Mouse (Mus musculus) CD8-positive naive resting alpha-beta T cell, adult 2 months (primary cell): ENCODE data around the gene Car9.
"Not testable (repeated sequence)": the region's sequence is repeated elsewhere in the genome, so short reads cannot be mapped to it uniquely, and the experiment has no call there.

Experiments used
- DNase-seq, 2 experiments: peaks; one replicate each; pipeline ENCODE4 v3.0.0; 2022; ENCODE audit warnings: low read depth in 2 of 2, low spot score in 2 of 2

Car9 gene

DNA sequence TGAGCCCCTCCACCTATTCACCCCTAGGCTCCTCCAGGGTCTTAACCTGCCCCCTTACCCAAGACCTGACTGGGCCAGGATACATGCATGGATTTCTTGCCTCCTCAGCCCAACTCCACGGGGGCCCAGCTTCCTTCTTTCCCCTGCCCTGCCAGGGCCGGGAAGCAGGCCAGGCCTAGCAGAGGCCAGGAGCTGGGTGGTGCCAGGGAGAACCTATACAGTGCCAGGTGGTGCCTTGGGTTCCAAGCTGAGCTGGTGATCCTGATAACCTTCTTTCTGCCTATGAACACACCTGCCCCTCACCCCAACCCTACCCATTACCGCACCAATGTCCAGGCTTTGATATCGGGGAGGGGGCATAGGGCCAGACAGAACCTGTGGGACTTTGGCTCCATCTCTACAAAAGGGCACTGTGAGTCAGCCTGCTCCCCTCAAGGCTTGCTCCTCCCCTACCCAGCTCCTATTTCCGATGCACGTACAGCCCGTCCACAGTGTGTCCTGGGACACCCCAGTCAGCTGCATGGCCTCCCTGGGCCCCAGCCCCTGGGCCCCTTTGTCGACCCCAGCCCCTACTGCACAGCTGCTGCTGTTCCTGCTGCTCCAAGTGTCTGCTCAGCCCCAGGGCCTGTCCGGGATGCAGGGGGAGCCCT is at the start of gene Car9:
TSS of gene Car9 (plus strand) at position 431 of the 650 bp plus-strand sequence.
- DNase-seq: no peak

DNA sequence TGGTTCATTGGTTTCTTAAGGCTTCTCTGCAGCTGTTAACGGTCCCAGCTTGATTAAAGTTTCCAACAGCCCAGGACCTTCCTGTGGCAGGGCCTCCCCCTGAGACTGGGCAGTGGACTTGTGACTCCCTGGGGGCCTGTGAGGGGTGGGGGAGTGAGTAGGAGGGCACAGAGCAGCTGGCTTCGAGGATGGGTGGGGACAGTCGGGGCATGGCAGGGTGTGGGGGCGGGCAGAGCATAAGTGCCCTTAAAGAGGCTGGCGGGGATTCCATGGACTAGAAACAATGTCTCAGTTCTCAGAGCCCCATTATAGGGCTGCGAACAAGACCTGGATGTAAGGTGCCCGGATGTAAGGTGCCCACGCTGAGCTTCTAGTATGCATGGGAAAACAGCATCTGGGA is 49.6 kb upstream of the Car9 start:
- DNase-seq: no peak

DNA sequence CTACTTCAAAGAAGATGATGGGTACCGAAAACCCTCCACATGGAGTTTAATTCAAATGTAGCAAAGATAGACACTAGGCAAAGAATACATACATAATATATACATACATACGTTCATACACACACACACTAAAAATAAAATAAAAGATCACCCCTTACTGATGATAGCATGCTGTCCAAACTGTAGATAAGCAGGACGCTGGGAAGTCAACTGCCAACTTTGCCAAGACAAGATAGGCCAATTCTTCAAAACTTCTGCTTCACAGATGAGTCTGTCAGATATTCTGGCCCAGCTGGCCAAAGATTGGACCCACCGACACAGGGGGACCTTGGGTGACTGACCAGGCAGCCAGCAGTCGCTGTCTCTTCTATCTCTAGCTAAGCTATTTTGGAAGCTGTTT is 43.7 kb upstream of the Car9 start:
- DNase-seq: no peak

DNA sequence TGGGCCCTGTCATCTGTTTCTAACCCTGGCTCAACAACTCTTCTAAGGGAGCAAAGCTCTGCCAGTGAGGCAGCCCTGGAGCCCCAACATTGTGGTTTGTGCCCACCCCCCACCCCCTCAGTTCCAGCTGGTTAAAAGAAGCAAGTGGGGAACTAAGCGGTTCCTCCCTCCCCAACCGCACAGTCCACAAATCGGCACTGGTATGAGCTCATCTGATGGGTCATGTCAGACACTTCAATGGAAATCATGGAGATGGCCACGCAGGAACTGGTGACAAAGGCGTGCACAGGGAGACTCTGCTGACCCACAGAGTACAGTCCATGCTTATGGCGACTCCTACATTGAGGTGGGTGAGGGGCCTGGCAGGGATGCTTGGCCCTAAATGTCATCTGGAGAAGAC is 40.8 kb upstream of the Car9 start:
- DNase-seq: no peak

DNA sequence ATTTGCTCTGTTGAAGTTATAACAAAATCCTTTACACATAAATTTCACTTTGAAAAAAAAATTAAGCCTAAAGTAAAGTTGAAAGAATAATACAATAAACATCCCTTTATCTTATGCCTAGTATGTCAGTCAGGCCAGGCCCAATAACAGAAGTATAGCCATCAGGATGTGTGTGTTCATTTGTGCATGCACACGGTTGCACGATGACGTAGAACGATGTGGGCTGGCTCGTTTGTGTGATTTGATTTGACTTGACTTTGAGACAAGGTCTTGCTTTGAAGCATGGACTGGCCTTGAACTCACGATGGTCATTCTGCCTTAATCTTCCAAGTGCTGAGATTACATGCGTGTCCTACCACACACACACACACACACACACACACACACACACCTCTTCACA is 39.9 kb upstream of the Car9 start:
- DNase-seq: no peak

DNA sequence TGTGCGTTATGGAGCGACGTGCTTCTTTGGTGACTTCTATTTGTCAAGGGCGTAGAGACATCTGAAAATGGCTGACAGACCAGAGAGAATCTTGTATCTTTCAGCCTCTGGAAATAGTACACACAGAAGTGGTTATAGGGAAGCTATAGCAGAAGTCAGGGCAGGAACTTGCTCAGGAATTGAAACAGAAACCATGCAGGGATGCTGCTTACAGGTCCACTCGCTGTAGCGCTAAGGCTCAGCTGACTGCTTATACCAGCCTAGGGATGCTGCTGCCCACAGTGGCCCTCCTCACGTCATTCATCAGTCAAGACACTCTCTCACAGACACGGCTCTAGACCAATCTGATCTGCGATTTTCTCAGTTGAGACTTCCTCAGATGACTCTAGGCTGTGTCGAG is 36.5 kb upstream of the Car9 start:
- DNase-seq: no peak

DNA sequence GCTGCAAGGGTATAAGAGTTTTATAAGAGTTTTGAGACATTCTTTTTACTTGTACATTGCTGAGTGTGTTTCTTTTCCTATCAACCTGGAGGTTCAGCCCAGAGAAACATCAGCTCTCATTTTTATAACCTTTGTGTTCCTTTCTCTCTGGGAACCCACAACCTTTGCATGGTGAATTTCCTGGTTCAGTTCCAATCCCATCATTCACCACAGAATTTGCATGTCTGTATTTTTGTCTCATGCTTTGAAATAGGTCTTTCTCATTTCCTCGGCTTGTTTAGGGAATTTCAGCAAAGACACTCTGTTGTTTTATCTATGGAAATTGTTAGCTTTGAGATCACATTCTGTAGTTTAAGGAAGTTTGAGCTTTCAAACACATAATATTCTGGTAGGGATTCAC is 33.1 kb upstream of the Car9 start:
- no peak for DNase-seq

DNA sequence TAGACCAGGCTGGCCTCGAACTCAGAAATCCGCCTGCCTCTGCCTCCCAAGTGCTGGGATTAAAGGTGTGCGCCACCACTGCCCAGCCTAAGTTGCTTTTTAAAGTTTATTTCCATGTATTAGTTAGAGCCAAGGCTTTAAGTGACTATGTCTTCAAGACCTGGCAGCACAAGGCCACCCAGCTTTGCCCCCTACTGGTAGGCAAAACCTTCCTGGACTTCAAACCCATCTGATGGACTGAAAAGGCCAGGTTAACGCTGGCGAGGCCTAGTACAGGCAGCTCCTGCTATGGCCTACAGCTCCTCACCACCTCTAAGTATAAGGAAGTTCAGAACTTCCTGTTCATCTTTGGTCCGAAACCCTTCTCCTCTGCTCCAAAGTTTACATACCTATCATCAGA is 30.2 kb upstream of the Car9 start:
- no peak for DNase-seq

DNA sequence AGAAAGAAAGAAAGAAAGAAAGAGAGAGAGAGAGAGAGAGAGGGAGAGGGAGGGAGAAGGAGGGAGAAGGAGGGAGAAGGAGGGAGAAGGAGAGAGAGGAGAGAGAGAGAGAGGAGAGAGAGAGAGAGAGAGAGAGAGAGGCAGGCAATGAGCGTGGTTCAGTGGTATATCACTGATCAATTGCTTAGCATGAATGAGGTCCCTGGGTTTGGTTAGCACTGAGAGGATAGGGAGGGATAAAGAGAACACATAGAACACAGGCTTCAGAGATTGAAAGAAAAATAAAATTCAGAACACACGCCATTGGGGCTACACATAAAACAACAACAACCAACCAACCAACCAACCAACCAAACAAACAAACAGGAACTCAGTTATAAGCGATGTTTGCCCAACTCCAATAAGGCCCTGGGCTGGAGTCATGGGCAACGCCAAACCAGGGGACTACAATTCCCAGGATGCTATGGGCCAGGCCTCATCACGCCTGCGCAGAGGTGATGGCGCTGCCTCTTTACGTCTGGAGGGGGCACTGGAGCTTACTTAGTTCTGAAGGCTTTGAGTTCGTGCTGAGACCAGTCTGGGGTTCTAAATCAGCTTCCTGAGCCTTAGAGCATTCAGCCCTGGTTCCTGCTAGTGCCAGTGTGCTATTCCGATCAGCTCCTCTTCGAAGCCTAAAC is 28.8 kb upstream of the Car9 start:
- peak; percentile 76 to 87 for DNase-seq

DNA sequence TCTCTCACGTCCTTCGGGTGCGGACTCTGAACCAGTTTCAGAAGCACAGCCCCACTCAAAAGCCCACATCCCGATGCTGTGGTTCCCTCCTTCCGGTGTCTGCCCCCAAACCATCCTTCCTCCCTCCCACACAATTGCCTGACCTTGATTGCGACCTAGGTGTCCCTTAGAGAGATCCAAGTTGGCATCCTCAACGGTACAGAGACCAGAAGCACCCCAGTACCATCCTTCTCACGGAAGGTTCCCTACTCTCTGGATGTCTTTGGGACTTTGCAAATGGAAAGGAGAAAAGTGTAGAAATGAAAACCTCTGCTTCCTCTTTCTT is 28.3 kb upstream of the Car9 start:
- no peak for DNase-seq

DNA sequence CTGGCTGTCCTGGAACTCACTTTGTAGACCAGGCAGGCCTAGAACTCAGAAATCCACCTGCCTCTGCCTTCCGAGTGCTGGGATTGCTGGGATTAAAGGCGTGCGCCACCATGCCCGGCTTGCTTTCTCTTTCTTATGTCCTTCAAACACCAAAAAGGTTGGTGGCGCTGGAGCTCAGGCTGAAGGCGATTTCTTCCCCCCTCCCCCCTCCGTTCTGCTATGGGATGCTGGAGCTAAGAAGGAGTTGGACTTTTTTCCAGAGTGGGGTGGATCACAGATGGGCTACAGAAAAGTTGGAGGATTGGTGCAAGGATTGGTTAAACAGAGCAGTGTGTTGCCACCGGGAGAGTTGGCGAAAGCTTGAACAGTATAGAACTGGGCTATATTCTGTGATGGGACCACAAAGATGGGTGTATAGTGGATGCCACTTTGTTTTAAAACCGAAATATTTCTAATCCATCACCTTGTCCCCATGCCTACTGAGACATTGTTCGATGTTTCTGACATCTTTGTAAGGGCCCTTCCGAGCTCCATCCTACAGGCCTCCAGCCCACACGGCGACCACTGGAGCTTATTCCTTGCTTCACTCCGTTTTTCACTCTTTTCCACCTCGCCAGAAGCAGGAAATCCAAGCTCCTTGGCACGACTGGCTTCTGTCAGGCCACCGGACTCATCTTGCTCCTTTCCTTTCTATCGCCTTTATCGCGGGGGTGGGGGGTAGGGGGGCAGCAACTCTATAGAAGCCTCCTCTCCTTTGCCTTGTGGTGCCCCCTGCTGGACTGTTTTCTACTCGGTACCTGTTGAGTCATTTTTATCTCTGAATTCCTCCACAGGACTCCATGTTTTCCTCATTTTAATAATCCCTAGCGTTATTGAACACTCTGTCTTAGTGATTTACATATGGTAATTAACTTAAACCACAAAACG is 27.6 kb upstream of the Car9 start:
- DNase-seq: peak; percentile 56 to 70

DNA sequence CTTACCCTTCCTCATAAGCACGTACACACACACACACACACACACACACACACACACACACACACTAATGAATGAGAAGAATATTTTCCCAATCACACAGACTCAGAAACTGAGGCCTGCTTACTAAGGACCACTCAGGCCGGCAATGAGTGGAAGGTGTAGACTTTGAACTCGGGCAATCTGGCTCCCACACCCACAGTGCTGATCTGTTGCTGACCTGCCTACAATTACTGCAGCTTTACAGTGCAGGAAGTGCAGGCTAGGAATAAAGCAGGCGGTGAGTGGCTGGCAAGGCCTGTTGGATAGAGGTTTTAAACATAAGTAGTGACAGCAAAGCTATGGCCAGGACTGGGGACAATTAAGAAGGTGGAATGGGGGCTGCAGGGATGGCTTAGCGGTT is 25.8 kb upstream of the Car9 start:
- no peak for DNase-seq

DNA sequence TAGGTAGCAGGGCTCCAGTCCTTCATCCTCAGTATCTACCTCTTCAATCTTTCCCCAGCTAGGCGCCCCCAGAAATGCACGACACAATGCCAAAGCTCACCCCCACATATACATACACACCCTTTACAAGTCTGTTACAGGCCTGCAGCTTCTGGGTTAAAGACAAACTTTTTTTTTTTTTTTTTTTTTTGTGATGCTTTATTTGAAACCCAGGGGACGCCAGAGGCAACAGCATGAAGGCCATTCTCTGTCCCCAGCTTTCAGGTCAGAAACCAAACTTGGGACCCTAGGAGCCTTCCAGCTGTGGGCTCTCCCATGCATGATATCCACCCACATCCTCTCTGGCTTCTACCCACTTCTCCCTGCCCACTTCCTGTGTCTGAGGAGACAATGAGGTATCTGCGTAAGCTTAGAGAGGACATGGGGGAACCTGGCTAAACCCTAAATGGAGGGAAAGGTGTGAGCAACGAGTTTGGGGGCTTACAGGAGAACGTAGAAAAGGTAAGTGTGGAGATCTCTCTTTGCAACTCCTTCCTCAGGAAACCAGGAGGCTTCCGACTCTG is 24.8 kb upstream of the Car9 start:
- DNase-seq: peak in 1 of 2 experiments; percentile 54

DNA sequence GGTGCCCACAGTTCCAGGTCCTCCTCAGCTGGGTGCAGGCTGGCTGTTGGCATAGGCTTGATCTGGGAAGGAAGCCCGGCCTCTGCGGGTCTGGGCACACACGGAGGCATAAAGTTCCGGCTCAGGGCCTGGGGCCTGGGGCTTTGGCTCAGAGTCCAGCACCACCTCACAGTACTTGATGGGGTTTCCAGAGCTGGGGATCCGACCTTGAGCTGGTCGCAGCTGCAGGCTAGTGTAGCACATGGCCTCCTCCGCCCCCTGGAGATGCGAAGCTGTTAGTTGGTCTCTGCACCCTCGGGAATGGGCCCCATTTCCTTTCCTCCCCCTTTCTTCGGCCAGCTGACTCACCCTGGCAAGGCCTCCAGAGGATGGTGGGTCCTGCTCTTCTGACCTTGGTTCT is 24.2 kb upstream of the Car9 start:
- no peak for DNase-seq

DNA sequence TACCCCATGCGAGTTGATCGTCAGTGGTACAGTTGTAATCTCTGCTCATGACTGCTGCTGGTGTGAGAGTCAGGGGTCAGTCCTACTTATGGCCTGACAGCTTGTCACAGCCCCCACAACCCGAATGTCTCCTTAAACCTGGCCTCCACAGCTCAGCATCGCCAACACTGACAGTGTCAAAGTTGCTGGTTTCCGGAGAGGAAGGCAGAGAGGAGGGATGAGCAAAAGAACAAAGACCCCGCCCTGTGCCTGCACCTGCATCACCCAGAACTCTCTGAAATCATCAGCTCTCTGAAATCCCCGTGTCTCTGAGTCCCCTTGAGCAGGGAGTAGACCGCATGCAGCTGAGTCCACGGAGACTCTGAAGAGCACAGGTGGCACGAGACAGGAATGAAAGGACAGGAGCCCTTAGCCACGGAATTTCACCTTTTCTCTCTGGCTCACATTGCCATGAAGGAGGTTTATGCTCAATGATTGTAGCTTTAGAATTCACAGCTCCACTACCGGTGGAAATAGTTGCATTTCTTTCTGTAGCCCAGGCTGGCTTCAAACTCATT is 23.2 kb upstream of the Car9 start, which contains the start of gene Sit1:
TSS of gene Sit1 (minus strand) at position 200 of the 557 bp plus-strand sequence.
- peak; percentile 61 to 62 for DNase-seq

DNA sequence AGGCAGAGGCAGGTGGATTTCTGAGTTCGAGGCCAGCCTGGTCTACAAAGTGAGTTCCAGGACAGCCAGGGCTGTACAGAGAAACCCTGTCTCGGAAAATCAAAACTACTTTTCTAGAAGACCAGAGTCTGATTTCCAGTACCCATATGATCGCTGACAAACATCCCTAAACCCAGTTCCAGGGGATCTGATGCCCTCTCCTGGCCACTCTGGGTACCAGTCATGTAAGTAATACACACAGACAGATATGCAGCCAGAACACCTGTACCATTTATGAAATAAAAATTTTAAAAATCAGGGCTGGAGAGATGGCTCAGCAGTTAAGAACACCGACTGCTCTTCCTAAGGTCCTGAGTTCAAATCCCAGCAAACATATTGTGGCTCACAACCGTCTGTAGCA is 21.1 kb upstream of the Car9 start:
- DNase-seq: not testable (repeated sequence)

DNA sequence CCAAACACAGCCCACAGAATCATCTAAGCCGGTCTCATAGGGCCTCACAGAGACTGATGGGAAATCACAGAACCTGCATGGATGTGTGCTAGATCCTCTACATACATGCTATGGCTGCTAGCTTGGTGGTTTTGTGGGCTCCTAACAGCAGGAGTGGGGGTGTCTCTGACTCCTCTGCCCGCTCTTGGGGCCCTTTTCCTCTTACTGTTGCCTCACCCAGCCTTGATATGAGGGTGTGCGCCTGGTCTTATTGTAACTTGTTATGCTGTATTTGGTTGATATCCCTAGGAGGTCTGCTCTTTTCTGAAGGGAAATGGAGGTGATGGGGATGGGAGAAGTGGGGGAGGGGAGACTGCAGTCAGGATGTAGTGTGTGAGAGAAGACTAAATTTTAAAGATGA is 17.2 kb upstream of the Car9 start:
- no peak for DNase-seq

DNA sequence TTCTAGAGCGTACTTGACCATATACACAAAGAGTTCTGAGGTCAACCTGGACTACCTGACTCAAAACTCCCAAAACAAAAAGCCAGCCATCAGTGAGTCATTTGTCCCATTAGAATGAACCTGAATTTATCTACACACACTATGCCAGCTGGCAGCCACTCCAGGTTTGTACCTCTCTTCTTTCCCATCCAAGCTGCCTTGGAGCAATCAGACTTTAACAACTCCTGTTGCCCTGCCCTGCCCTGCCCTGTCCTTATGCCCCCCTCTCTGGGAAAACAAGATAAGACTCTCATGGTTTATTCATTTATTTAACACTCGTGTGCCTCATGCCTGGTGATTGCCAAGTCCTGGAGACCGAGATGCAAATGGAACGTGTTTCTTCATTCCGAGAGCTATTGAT is 16.0 kb upstream of the Car9 start:
- no peak for DNase-seq

DNA sequence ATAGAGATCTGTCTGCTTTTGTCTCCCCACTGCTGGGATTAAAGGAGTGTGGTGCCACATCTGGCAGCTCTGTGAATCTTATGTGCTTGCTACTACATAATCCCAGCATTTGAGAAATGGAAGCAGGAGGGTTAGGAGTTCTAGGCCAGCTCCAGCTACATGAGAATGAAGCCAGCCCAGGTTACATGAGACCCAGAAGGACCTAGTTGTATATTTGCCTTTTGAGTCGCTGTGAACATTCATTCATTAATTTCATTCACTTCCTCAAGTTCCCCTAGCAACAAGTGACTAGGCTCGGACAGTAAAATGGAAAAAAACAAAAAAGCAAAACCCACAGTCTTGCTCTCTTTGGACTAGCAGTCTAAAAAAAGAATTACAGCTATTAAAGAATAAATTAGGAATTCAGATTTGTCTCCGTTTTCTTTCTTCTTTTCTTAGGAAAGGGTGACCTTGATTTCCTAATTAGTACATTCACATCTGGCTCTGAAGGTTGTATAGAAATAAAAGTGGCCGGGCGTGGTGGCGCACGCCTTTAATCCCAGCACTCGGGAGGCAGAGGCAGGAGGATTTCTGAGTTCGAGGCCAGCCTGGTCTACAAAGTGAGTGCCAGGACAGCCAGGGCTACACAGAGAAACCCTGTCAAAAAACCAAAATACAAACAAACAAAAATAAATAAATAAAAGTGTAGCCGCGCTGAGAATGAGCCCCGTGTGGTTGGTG is 14.5 kb upstream of the Car9 start:
- DNase-seq: peak in 1 of 2 experiments; percentile 35

DNA sequence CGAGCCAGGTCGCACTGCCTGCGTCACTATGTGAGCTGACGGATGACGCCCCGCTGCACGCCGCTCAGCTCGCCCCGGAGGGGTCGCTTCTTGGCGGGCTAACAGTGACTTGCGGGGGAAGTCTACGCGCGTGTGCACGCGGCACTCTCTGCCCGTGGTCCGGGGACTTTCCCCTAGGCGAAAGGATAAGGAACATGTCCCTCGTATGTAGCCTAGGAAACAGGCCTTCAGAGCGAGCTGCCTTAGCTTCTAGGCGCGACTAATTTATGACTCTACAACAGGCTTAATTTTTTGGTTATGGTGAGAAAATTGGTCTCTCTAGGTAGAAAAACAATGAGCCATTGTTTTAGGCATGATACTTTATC is 14.0 kb upstream of the Car9 start, which contains the start of gene Ccdc107:
TSS of gene Ccdc107 (plus strand) at position 80 of the 365 bp plus-strand sequence.
- peak; percentile 89 to 93 for DNase-seq
